Mouse (Mus musculus): ENCODE measurements at regions not wholly inside any gene's neighbourhood (a gene's known extent, or its start where the extent isn't known, plus 50 kb on each side); places are given as distances from the start of the nearest gene placed in this dataset.

DNA sequence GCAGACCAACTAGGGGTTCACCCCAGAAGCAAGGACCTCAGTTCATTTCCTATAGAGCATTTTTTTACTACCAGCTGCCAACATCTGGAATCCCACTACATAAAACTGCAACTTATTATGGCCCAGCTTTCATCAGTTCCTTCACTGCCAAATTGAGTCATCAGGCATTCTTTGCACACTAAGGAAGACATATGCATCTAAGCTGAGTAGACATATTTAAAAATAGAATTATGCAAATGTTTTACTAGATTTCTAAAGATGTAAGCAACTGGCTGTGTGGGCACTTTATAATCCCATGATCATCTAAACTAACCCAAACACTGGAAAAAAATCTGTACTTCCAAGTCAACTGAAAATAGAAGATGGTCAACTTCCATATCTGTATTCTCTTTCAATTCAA lies 415.9 kb upstream of the Rarb start:
- no peak for DNase-seq (ENCODE audit: low spot score in 2 of 2)

DNA sequence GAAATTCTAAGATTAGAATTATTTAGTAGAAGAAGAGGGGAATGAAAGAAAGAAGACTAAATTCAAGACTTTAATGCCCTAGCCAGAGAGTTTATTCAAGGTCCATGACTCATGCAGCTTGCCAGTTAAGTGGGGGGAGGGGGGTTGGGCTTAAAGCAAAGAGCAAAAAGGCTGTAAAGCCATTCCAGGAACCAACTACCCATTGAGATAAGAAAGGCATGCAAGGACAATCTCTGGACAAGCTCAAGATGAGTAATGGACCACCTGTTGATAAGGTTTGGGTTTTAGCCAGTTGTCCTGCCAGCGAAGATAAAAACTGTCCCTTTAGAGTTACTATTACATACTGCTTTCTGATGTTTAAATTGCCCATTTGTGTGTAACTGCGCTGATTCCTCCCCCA lies 392.5 kb upstream of the Rarb start:
- DNase-seq (ENCODE audit: low spot score in 2 of 2) = no peak

DNA sequence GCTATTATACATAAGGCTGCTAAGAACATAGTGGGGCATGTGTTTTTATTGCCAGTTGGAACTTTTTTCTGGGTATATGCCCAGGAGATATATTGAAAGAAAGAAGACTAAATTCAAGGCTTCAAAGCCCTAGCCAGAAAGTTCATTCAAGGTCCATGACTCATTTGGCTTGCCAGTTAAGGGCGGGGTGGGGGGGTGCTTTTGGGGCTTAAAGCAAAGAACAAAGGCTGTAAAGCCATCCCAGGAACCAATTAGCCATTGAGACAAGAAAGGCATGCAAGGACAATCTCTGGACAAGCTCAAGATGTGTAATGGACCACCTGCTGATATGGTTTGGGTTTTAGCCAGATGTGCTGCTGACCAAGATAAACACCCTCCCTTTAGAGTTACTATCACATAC lies 386.7 kb upstream of the Rarb start:
- no peak for DNase-seq (ENCODE audit: low spot score in 2 of 2)

DNA sequence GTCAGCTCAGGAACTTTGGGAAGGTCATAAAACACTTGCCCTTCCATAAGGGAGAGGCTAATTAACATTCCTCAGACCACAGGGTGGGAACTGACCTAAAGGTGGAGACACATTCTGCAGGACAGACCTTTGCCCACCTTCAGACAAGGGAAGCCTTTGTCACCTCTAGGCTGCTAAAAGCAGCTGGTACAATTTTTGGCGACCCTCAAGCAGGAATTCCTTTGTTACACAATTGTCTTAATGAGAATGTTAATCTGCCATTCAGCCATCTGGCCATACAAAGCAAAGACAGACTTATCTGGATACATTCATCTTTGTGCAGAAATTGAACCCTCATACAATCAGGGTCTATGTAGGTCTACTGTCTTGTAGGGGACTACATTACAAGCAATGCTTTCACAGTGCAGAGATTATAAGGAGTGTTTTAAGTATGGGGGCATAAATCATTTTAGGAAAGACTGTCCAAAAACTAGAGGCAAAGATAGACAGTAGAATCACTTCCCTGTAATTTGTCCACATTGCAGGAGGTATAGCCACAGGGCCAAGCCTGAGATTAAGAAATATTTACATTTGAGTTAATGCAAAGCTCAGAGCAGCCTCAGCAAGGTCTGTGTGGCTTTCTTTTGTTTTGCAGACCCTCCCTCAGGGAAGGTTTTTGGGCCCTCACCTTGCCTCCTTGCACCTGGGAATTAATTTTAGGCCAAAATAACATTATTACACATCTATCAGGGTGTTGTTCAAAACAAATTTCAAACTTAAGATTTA lies 384.5 kb upstream of the Rarb start:
- no peak for DNase-seq (ENCODE audit: low spot score in 2 of 2)

DNA sequence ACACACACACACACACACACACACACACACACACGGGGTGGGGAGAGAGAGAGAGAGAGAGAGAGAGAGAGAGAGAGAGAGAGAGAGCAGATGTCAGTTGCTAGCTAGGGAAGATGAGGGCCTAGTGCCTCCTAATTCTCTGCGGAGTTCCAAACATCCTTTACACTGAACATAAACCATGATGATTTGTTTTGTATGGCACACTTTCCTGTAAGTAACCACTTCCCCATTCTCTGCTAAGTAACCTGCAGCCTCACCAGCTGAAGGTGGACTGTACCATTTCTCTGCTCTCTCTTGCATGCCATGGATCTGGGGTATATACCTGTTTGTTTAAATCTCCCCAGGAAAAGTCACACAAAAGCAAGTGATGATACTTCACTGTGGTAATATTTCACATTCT lies 374.0 kb upstream of the Rarb start:
- no peak for DNase-seq (ENCODE audit: low spot score in 2 of 2)

DNA sequence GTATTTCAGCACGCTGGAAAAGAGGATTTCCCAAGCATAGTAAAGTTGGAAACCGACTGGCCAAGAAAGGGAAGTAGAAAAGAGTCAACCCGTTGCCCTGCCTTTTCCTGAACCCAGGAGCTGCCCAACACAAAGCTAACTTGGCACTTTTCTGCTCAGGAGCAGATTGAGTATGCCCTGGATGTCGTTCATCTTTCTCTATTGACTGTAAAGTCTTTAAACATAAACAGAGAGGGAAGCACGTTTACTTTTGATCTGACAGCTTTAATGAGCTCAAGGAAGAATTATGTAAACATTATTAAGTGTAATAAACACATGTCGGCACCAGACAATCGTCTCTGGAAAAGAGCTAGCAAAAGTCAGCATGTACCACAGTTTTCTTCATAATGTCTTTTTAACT lies 354.3 kb upstream of the Rarb start:
- DNase-seq (ENCODE audit: low spot score in 2 of 2) = no peak

DNA sequence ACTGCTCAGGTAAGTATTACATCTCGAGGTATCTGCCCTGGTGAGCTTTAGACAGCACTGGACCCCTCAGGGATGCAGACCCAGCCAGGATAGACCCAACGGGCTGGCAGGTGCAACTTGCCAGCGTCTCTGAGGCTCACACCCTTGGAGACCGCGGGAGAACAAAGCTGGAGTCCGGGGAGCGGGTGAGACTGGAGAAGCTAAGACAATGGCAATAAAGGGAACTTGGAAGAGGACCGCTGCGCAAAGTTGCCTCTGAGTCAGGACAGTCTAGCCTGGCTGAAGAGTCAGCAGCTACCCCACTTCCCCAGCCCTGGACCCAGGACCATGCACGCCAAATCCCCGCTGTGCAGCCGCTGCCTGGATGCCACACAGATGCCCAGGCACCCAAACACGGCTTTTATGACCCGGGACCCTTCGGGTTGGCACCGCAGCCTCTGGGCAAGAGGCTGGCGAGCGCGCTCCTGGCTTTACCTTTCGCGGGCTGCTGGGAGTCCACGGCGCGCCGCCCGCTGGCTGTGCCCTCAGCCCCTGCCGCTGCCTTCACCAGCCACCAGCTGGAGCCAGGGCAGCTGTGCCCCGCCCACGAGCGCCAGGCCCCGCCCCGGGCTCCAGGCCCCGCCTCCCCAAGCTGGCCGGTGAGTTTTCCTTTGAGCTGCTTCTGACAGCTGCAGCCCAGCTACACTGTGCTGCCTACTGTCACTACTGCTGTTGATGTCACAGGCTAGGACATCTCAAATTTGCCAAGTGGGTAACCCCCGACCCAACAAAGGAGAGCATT lies 353.6 kb upstream of the Rarb start:
- DNase-seq (ENCODE audit: low spot score in 2 of 2) = peak; percentile 50 to 72

DNA sequence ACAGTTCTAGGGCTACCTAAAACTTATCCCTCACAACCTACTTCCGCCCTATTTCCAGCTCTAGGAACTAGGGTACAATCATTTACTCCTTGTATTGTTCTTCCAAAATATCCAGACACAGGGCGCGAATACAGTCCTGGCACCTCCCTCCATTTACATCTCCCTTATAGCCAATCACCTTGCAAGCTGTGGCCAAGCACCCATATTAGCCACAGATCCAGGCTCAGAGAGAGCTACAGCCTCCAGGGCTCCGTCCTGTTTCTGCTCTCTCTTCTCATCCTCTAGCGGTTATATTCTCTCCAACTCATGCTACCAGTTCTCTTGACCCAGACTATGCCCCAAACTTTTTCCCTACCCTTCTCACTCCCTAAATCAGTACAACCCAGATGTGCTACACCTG lies 352.9 kb upstream of the Rarb start:
- no peak for DNase-seq (ENCODE audit: low spot score in 2 of 2)

DNA sequence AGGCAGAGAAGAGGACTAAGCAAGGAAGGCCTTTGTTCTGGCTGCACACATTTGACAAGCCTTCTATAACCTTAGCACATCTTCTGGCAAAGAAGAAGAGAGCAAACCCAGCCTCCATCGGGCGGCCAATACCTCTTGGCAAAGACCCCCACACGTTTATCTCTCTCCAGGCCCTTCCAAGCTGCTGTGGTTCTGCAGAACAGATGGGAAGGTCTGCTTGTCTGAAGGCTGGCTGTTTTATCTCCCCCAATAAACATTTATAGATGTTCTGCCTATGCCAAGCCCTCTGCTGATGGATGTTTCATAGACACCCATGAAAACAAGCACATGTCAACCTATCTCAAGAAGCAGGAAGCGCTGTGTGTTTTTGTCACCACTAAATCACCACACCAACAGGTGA lies 339.4 kb upstream of the Rarb start:
- no peak for DNase-seq (ENCODE audit: low spot score in 2 of 2)

DNA sequence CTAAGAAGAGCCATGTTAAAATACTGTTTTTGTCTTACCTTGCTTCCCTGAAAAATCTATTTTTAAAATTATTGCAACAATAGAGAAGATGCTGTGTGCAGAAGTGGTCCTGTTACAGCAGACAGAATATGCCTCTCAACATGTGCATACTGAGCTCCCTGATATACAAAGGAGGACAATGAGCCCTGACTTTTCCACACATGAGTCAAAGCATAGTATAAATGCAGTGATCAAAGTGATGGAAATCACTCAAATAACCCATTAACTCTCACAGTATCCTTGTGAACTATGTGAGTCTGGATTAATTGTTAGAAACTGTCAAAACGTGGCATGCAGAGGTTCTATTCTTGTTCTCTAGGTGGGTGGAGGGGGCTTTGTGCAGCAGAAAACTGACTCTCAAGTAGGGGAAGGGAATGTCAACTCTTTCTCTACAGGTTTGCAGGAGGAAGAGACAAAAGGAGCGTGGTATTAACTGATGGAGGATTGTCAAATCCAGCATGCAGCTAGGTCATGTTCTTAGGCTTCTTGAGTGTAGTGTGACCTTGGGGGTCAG lies 337.5 kb upstream of the Rarb start:
- DNase-seq (ENCODE audit: low spot score in 2 of 2) = no peak

DNA sequence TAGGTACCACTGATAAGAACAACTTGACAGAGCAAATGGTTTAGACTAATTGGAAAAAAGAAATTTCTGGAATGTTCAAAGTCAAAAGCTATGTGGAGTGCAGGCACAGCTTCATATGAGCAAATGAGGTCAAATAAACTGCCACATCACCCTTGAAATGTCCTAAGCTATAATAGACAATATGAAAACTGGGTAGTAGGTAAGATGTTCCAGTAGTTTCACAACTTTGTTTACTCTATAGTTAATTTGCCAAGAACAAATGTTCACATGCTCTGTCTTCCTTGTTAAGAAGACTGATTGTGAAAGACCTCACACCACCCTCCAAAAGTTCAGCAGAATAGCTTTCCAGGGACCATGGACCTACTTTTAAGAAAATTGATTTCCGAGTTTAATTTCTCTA lies 301.7 kb upstream of the Rarb start:
- no peak for DNase-seq (ENCODE audit: low spot score in 2 of 2)

DNA sequence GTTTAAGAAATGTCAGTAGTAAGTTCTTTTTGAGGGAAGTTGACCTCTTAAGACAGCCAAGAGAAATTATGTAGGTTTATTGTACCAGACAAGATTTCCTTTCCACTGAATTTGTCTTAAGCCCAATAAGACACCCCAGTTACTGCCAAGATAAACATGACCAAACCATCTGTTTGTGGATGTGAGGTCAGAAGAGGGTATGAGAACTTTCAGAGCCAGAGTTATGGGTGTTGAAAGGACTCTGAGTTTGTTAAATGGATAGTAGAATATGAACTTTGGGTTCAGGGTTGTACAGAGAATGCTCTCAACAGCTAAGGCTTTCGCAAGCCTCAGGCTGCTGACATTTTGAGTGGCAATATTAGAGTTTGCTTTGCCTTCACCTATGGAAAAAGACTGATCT lies 287.7 kb upstream of the Rarb start:
- no peak for DNase-seq (ENCODE audit: low spot score in 2 of 2)

DNA sequence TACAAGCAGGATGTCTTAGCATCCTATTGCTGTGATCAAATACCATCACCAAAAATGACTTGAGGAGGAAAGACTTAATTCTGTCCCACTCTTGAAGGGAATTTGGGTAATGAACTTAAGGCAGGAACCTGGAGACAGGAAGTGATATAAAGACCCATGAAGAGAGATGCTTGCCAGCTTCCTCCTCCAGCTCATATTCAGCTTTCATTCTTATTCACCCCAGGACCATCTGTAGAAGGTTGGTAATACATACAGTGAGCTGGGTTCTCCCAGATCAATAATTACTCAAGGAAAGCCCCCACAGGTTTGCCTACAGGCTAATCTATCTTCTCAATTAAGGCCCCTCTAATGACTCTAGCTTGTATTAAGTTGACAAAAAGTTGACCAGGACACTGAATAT lies 283.5 kb upstream of the Rarb start:
- no peak for DNase-seq (ENCODE audit: low spot score in 2 of 2)

DNA sequence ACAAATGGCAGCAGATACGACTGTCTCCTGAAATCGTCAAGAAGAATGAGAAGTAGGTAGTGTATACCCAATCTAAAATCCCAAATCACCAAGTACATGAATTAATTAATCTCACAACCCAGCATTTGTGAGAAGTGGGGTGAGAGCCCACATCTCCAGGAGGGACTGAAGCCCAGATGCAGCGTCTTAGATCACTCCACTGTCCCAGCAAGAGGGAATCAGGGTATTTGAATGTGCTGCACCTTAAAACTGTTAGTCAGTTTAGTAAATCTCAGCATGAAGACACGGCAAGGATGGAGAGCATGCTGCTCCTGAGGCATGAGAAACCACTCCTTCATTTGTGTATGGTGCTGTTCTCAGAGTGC lies 271.6 kb upstream of the Rarb start:
- no peak for DNase-seq (ENCODE audit: low spot score in 2 of 2)

DNA sequence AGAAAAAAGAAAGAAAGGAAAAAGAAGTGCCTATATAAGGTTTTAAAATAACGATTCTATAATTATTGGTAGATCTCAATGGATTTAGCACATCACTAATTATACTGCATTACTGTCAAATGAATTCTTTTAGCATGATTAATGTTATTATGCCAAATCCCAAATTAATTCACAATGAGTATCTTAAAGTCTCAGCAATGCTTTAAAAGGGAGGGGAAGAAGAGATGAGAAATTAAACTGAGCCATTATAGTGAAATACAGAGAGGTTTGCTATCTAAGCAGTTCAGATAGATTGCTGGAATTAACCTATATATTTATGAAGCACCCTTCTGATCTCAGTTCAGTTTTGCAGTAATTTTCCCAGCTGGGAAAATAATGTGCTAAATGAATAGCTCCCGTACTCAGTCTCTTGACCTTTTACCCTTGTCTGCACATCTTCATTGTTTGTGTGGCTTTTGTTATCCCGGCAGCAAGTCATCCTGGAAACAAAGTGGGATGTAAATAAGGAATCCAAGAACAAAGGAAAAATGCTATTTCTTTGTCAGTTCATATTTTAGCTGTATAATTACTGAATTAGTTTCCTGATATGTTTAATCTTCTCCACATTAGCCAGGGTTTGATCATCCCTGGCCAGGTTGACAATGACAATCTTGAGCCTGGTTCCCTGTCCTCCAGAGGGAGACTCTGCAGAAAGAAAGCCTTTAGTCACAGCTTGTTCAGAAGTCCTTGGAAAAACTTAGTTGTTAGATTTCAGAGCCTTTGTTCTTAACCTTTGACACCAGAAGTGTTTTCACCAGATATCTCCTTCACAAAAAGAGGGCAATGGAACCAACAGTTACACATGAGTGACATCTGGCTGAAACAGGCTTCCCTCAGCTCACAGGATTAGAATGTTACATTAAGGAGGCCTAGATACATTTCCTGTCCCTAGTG lies 270.9 kb upstream of the Rarb start:
- no peak for DNase-seq (ENCODE audit: low spot score in 2 of 2)

DNA sequence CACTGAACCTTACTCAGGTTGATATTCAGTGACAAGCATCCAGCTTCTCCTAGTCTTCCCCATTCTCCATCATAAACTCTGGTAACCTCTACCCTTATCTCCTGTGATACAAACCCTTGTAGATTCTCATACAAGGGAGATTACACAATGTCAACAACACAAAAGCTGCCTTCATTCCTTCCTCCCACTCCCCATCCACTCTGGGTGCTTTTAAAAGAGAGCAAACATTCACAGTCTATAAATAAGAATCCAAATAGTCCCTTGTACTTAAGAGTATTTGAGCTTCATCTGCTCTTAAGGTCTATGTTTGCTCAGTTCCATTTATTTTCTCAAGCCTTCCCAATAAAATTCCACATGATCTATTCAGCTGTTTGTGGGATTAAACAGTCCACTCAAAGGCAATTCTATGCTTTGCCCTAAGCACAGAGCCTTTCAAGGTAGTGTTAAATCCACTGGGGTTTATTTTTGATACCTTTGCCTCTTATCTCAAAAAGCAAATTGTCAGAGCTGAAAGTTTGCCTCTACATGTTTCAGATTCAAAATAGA lies 270.2 kb upstream of the Rarb start:
- DNase-seq (ENCODE audit: low spot score in 2 of 2) = no peak

DNA sequence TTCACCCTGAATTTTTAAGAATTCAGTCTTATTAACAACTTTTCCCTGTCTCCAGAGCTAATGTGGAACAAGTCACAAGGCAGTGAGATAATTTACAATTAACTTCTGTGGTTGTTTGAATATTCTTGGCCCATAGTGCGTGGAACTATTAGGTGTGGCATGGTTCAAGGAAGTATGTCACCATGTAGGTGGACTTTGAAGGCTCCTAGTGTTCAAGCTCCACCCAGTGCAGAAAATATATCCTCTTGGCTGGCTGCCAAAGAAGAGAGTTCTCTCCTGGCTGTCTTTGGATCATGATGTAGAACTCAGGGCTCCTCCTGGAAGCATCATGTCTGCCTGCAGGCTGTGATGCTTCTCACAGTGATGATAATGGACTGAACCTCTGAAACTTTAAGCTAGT lies 268.9 kb upstream of the Rarb start:
- DNase-seq (ENCODE audit: low spot score in 2 of 2) = no peak

DNA sequence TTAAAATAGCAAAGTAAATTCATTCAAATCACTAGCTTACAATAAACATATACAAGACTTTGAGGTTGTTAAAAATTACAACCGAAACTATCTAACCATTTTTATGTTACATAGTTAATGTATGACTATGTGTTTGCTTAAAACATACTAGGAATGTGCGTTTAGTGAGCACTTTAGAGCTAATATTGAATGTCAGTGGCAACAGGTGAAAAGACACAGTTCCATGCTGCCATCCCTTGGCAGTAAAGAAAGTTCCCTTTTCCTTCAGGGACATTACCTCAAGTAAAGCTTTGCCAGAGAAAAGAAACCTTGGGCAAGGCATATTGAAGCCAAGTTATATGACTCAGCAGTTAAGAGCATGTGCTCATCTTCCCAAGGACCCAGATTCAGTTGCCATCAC lies 265.0 kb upstream of the Rarb start:
- DNase-seq (ENCODE audit: low spot score in 2 of 2) = no peak

DNA sequence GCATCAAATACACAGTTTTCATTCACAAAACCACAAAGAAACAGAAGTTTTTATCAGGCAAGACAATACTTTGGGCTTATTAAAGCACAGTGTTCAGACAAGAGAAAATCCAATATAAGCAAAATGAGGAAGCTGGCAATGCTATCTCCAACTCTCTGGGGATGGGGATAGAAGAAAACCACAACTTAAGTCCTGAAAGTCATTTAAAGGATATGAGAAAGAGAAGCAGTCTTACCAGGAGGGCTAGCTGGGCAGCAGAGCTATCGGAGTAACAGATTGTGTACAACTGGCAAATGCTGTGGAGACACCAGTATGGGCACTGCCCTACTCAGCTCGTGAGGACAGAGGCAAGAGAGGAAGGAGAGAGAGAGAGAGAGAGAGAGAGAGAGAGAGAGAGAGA lies 262.9 kb upstream of the Rarb start:
- DNase-seq (ENCODE audit: low spot score in 2 of 2) = no peak

DNA sequence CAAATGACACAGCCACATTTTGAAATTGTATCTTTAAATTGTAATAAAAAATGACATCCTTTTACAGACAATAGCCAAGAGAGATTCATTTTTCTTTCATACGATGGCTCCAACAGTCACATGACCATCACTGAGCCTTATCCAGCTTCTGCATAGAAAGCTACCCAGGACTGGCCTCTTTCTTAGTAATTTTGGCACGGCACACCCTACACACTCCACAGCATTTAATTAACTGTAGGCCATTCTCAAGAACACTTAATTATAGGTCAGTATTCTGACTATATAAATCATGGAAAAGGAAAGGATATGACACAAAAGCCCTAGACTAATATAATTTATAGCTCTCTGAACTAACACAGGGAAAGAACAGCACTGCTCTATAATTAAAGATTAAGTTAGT lies 260.6 kb upstream of the Rarb start:
- no peak for DNase-seq (ENCODE audit: low spot score in 2 of 2)

DNA sequence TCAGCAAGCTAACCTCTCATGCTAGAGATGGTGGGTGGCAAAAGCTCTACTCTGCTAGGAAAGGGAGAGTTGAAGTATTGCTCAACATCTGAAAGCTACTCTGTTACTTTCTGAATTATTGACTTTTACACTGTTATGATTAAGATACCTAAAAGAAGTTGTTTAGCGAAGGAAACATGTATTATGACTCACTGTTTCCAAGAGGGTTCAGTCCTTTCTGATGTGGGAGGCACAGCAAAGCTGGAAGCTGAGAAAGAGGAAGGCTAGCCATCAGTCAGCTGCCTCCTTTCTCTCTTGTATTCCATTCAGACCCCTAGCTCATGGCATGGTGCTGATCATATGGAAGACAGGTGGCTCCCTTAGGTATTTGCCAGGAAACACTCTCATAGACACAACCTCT lies 242.4 kb upstream of the Rarb start:
- no peak for DNase-seq (ENCODE audit: low spot score in 2 of 2)

DNA sequence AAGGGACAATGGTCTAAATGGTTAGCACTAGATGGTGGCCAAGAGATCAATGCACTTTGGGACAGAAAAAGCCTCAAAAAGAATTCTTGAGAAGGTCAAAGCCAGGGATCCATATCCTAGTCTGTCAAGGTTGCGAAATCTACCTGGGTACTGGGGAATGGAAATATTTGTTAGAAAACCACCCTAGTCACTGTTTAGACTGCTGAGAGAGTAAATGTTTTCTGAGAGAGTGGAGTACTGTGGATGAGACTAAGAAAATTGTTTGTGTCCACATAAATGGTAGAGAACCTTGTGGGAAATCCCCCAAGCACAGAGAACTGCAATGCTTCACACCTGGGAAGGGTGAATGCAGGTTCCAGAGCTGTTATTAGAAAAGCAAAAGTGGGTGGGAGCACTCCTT lies 239.5 kb upstream of the Rarb start:
- no peak for DNase-seq (ENCODE audit: low spot score in 2 of 2)

Measured in cerebellum, postnatal 4 days (tissue).